Mouse (Mus musculus): Measurements from ENCODE around the gene Zfp646.

Zfp646 gene

GRCm38 (mm10) chr7:127922451-127923275 lies 46.6 kb downstream of the Zfp646 start:
- peak; percentile 21 for DNase-seq

GRCm38 (mm10) chr7:127923714-127924113 lies 47.7 kb downstream of the Zfp646 start:
- no peak for DNase-seq

GRCm38 (mm10) chr7:127925252-127925651 lies 49.2 kb downstream of the Zfp646 start:
- no peak for DNase-seq

GRCm38 (mm10) chr7:127926066-127926465 lies 50.0 kb downstream of the Zfp646 start:
- DNase-seq = no peak

GRCm38 (mm10) chr7:127926846-127927245 lies 50.8 kb downstream of the Zfp646 start:
- DNase-seq = no peak

GRCm38 (mm10) chr7:127927726-127928125 lies 51.7 kb downstream of the Zfp646 start:
- no peak for DNase-seq

GRCm38 (mm10) chr7:127928596-127928995 lies 52.6 kb downstream of the Zfp646 start:
- no peak for DNase-seq

- no peak for DNase-seq
These were observed 53.9 kb downstream of the Zfp646 start, which contains the start of gene Prss8 for GRCm38 (mm10) chr7:127929923-127930322. Gene Prss8, minus strand, starts transcription at chr7:127930104.

GRCm38 (mm10) chr7:127930636-127931035 lies 54.6 kb downstream of the Zfp646 start:
- no peak for DNase-seq

- DNase-seq = no peak
These were observed 55.5 kb downstream of the Zfp646 start for GRCm38 (mm10) chr7:127931351-127932135.

- no peak for DNase-seq
These were observed 56.4 kb downstream of the Zfp646 start for GRCm38 (mm10) chr7:127932273-127933031.

GRCm38 (mm10) chr7:127934075-127934474 lies 58.1 kb downstream of the Zfp646 start:
- DNase-seq = no peak

GRCm38 (mm10) chr7:127935028-127935722 lies 59.2 kb downstream of the Zfp646 start:
- peak; percentile 96 for DNase-seq

Data from right cerebral cortex, adult 18-20 months (tissue).